Mouse (Mus musculus) ovary, adult 18-20 months (tissue): Measurements from ENCODE around the gene Otulinl.

Experiments used
- DNase-seq: peaks from one replicate; pipeline ENCODE4 v3.0.0; 2022; ENCODE audit warnings: low spot score, mixed read lengths

The Otulinl gene

GRCm38 (mm10) chr15:27613255-27613654 is 68.1 kb downstream of the Otulinl start:
- DNase-seq: no peak

- DNase-seq: no peak
Measured at GRCm38 (mm10) chr15:27612533-27613221, 68.7 kb downstream of the Otulinl start.

GRCm38 (mm10) chr15:27609554-27609953 is 71.8 kb downstream of the Otulinl start:
- DNase-seq: no peak

DNA sequence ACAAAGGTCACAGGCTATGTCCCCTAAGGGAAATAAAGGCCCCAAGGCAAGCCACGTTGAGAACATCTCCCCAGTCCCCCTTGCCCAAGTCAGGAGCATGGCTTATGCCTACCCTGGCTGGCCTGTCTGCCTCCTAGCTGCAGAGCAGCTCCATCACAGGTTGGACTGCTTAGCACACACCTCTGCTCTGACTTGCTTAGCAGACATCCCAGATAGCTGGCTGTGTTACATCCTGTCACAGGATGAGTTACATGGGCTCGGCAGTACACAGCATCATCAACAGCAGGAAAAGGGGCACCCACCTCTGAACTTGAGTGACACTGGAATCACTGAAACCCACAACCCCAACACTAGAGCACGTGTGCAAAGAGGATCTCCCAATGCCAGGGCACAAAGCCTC is 76.1 kb downstream of the Otulinl start:
- no peak for DNase-seq
